Mouse (Mus musculus): ENCODE data around the gene Metap2. TPM values are rescaled to one million over a fixed set of nuclear protein-coding genes. Genes with fewer than 3 reads are reported as not detected.

The Metap2 gene
- polyA plus RNA-seq, 1 experiment: 100 TPM

- TF ChIP-seq CTCF (IDR thresholded peaks at IDR 0.05; ENCODE audit: extremely low read depth, insufficient read depth, low read length) (no peak), POLR2A (IDR thresholded peaks at IDR 0.05; ENCODE audit: extremely low read depth, insufficient read depth, low read length) (no peak)
- Histone ChIP-seq H3K27ac (ENCODE audit: insufficient read depth, low read length) (no peak overlapping the region), H3K4me3 (ENCODE audit: insufficient read depth, low read length) (no peak overlapping the region), H3K4me1 (ENCODE audit: control insufficient read depth, insufficient read depth, low read length) (no peaks in the 10 kb centered on the region)
Measured at GRCm38 (mm10) chr10:93912917-93913316, 16.0 kb upstream of the Metap2 start.

DNA sequence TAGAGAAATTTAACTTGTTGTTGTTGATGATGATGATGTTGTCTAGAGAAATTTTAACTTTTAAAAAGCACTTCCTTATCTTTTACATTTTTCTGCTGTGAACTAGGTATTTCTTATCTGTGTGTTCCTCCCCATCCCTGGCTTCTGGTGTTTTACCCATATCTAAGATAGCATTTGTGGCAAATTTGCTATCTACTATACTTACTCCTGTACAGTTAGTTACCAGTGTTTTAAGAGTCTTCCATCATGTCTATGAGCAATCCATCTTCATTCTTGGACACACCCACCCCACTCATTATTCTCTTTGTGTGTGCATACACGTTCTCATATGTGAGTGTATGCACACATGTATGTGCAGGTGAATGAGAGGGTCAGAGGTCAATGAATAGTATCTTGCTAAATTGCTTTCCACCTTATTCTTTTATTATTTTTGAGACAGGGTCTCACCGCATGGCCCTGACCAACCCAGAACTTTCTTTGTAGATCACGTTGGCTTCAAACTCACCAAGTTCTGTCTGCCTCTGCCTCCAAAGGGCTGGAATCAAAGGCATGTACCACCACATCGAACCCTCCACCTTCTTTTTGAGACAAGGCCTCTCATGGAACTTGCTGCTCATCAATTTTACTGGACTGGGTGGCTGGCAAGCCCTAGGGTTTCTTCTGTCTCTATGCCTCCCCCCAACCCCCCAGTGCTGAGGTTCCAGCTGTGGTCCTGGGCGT, 15.4 kb upstream of the Metap2 start:
- no peaks in the 10 kb centered on the region for H3K4me1 ChIP-seq (ENCODE audit: control insufficient read depth, insufficient read depth, low read length)
- TF ChIP-seq POLR2A (IDR thresholded peaks at IDR 0.05; ENCODE audit: extremely low read depth, insufficient read depth, low read length): no peak
- TF ChIP-seq CTCF (IDR thresholded peaks at IDR 0.05; ENCODE audit: extremely low read depth, insufficient read depth, low read length): no peak
- no peak overlapping the region for H3K4me3 ChIP-seq (ENCODE audit: insufficient read depth, low read length)
- no peak overlapping the region for H3K27ac ChIP-seq (ENCODE audit: insufficient read depth, low read length)

GRCm38 (mm10) chr10:93911326-93911725, 14.4 kb upstream of the Metap2 start:
- TF ChIP-seq CTCF (IDR thresholded peaks at IDR 0.05; ENCODE audit: extremely low read depth, insufficient read depth, low read length) (no peak), POLR2A (IDR thresholded peaks at IDR 0.05; ENCODE audit: extremely low read depth, insufficient read depth, low read length) (no peak)
- H3K4me1 ChIP-seq (ENCODE audit: control insufficient read depth, insufficient read depth, low read length): no peaks in the 10 kb centered on the region
- H3K27ac ChIP-seq (ENCODE audit: insufficient read depth, low read length): no peak overlapping the region
- no peak overlapping the region for H3K4me3 ChIP-seq (ENCODE audit: insufficient read depth, low read length)

DNA sequence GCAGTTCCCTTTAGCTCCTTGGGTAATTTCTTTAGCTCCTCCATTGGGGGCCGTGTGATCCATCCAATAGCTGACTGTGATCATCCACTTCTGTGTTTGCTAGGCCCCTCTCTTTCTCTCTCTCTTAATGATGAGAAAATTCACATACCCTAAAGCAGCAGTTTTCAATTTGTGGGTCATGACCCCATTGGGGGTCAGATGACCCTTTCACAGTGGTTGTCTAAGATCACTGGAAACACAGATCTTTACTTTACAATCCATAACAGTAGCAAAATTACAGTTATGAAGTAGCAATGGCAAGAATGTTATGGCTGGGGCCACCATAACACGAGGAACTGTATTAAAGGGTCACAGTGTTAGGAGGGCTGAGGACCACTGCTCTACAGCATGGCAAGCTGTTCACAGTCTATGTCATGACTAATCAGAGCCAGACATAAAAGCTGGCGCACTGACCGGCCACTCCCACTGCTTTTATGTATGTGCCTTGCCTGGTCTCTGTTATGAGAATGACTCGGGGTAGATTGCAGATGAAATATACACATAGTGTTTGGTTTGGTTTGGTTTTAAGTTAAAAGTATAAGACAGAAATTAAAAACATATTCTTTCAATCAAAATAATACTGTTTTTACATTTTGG, 13.0 kb upstream of the Metap2 start:
- no peak for TF ChIP-seq CTCF (IDR thresholded peaks at IDR 0.05; ENCODE audit: extremely low read depth, insufficient read depth, low read length)
- TF ChIP-seq POLR2A (IDR thresholded peaks at IDR 0.05; ENCODE audit: extremely low read depth, insufficient read depth, low read length): no peak

DNA sequence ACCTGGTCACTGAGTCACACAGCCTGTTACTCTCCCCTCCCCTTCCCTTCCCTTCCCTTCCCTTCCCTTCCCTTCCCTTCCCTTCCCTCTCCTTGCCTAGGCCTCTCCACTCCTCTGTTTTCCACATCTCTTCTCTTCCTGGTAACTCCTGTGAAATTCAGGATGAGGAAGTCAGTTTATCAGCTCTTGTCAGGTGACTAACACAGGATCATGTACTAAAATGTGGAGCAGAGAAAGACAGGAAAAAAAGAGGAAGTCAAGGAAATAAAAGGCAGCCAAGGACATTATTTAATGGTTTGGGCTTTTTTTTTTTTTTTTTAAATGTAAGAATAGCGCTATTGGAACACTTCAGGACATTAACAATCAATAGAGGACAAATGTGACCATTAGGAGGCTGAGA, 12.1 kb upstream of the Metap2 start:
- Histone ChIP-seq H3K4me1 (ENCODE audit: control insufficient read depth, insufficient read depth, low read length) (no peaks in the 10 kb centered on the region), H3K4me3 (ENCODE audit: insufficient read depth, low read length) (no peak overlapping the region), H3K27ac (ENCODE audit: insufficient read depth, low read length) (no peak overlapping the region)
- TF ChIP-seq POLR2A (IDR thresholded peaks at IDR 0.05; ENCODE audit: extremely low read depth, insufficient read depth, low read length): no peak
- TF ChIP-seq CTCF (IDR thresholded peaks at IDR 0.05; ENCODE audit: extremely low read depth, insufficient read depth, low read length): no peak

More for the DNA sequence above, 13.0 kb upstream of the Metap2 start:
- Histone ChIP-seq H3K4me3 (ENCODE audit: insufficient read depth, low read length) (no peak overlapping the region), H3K27ac (ENCODE audit: insufficient read depth, low read length) (no peak overlapping the region), H3K4me1 (ENCODE audit: control insufficient read depth, insufficient read depth, low read length) (no peaks in the 10 kb centered on the region)

DNA sequence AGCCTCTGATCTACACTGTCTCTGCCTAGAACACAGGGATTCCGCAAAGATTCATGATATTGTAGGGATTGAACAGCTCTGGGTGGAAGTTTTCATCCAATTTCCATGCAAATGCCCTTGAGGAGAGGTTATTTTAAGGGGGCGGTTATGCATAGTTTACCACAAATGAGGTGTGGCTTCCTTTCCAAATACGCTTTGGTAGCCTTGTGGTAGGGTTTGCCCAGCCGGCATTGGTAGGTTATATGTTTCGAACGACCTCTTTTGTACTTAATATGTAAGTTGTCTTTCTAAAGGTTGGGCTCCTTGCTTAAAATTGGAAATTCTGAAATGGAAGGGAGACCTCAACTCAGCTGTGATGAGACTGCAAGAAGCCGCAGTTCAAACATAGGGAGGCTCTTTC, 11.6 kb upstream of the Metap2 start:
- TF ChIP-seq CTCF (IDR thresholded peaks at IDR 0.05; ENCODE audit: extremely low read depth, insufficient read depth, low read length) (no peak), POLR2A (IDR thresholded peaks at IDR 0.05; ENCODE audit: extremely low read depth, insufficient read depth, low read length) (no peak)
- Histone ChIP-seq H3K4me1 (ENCODE audit: control insufficient read depth, insufficient read depth, low read length) (no peaks in the 10 kb centered on the region), H3K27ac (ENCODE audit: insufficient read depth, low read length) (no peak overlapping the region), H3K4me3 (ENCODE audit: insufficient read depth, low read length) (no peak overlapping the region)

GRCm38 (mm10) chr10:93907376-93907775, 10.5 kb upstream of the Metap2 start:
- H3K4me3 ChIP-seq (ENCODE audit: insufficient read depth, low read length): no peak overlapping the region
- TF ChIP-seq CTCF (IDR thresholded peaks at IDR 0.05; ENCODE audit: extremely low read depth, insufficient read depth, low read length) (no peak), POLR2A (IDR thresholded peaks at IDR 0.05; ENCODE audit: extremely low read depth, insufficient read depth, low read length) (no peak)

DNA sequence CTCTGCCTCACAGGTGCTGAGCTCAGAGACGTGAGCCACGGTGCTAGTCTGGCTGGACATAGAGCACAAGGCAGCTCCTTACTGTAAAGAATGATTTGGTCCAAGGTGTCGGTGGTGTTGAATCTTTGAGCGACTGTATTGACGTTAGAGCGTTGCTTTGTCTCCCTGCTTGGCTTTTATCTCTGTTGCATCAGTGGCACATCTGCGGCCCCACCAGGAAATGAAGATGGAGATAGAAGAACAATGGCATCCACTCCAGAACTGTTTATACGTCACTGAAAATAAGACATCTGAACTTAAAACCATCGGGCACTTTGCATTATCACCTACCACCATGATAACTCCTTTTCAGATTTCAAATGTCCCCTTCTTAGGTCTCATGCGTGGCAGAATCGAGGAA, 3.0 kb upstream of the Metap2 start:
- Histone ChIP-seq H3K27ac (ENCODE audit: insufficient read depth, low read length) (no peak overlapping the region), H3K4me3 (ENCODE audit: insufficient read depth, low read length) (no peak overlapping the region), H3K4me1 (ENCODE audit: control insufficient read depth, insufficient read depth, low read length) (no peaks in the 10 kb centered on the region)
- TF ChIP-seq CTCF (IDR thresholded peaks at IDR 0.05; ENCODE audit: extremely low read depth, insufficient read depth, low read length) (no peak), POLR2A (IDR thresholded peaks at IDR 0.05; ENCODE audit: extremely low read depth, insufficient read depth, low read length) (no peak)

More at GRCm38 (mm10) chr10:93907376-93907775, 10.5 kb upstream of the Metap2 start:
- H3K4me1 ChIP-seq (ENCODE audit: control insufficient read depth, insufficient read depth, low read length): no peaks in the 10 kb centered on the region
- H3K27ac ChIP-seq (ENCODE audit: insufficient read depth, low read length): no peak overlapping the region

DNA sequence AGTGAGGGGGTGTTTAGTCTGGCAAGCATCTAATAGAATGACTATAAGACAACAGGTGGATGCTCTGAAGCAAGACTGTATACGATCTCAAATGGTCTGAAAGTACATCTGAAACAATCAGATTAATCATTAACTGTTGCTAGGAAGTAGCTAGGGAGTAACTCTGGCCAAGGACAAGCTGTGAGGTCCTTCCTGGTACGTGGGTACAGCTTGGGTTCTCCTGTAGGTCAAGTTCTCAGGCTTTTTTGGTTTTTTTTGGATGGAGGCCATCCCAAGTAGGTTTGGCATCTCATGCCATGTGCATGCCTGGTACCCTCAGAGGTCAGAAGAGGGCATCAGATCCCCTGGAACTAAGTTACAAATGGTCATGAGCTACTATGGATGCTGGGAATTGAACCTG, 2.4 kb upstream of the Metap2 start:
- TF ChIP-seq CTCF (IDR thresholded peaks at IDR 0.05; ENCODE audit: extremely low read depth, insufficient read depth, low read length): no peak
- TF ChIP-seq POLR2A (IDR thresholded peaks at IDR 0.05; ENCODE audit: extremely low read depth, insufficient read depth, low read length): no peak
- H3K27ac ChIP-seq (ENCODE audit: insufficient read depth, low read length): no peak overlapping the region
- no peak overlapping the region for H3K4me3 ChIP-seq (ENCODE audit: insufficient read depth, low read length)
- no peaks in the 10 kb centered on the region for H3K4me1 ChIP-seq (ENCODE audit: control insufficient read depth, insufficient read depth, low read length)

DNA sequence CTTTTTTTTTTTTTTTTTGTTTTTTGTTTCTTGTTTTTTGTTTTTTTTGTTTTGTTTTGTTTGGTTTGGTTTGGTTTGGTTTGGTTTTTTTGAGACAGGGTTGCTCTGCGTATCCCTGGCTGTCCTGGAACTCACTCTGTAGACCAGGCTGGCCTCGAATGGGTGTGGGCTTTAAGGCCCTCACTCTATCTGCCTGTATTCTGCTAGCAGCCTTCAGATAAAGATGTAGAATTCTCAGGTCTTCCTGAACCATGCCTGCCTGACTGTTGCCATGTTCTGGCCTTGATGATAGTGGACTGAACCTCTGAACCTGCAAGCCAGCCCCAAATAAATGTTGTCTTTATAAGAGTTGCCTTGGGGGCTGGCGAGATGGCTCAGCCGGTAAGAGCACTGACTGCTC, 4.3 kb downstream of the Metap2 start:
- Histone ChIP-seq H3K27ac (ENCODE audit: insufficient read depth, low read length) (no peak overlapping the region), H3K4me1 (ENCODE audit: control insufficient read depth, insufficient read depth, low read length) (no peaks in the 10 kb centered on the region; the same call in 1 of the 2 replicates), H3K4me3 (ENCODE audit: insufficient read depth, low read length) (no peak overlapping the region)
- no peak for TF ChIP-seq CTCF (IDR thresholded peaks at IDR 0.05; ENCODE audit: extremely low read depth, insufficient read depth, low read length)
- TF ChIP-seq POLR2A (IDR thresholded peaks at IDR 0.05; ENCODE audit: extremely low read depth, insufficient read depth, low read length): no peak
